Mouse (Mus musculus): ENCODE measurements around the gene Usp5. TPM values are rescaled to one million over a fixed set of nuclear protein-coding genes. Genes with fewer than 3 reads are reported as not detected.

Gene Usp5
- total RNA-seq, 1 experiment: 150 TPM

DNA sequence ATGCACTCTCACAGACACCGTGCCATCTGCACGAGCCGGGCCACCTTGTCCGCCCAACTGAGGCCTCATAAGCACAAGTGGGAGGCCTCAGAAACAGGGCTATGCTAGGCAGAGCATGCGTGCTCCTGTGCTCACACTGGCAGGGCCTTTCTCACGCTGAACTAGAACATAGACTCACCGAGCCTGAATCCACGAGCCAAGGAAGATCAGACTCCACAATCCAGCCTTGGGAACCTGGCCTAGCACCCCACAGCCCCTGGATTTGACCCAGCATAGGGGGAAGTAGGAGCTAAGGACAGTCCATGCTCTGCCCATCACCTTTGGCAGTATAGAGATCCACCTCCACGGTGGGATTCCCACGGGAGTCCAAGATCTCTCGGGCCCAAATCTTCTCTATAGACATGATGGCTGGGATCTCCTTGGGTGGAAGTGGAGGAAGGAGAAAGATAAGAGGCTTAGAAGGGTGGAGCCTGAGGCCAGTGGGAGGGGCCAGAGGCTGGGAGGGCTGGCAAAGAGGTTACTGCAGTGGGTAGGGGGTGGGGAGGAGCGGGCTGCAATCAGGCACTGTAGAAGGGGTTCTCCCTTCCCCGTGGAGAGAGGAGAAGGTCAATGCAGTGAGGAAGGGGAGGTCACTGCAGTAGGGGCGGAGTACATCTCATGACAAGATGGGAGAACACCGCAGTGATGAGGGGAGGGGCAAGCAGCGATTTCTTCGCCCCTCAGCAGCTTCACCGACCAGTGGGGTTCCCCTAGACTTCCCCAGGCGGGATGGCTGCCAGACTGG lies 61.2 kb downstream of the Usp5 start:
- peak; percentile 68 for DNase-seq (ENCODE audit: low read depth, low spot score)
- in situ Hi-C loops (cut with MboI; ENCODE audit: low sequenced_read_pairs in 2 of 2, unreplicated experiment in 2 of 2): no loop called here
- peaks cover 3 to 23% of the 10 kb centered on the region in 2 experiments for H3K4me1 ChIP-seq (ENCODE audit: control insufficient read depth in 2 of 2, insufficient read depth in 2 of 2, low read length in 2 of 2, poor library complexity in 1 of 2)
- no peak overlapping the region for H3K27ac ChIP-seq (ENCODE audit: insufficient read depth, low read depth, low read length, poor library complexity, severe bottlenecking)
- no peaks in the 10 kb centered on the region for H3K36me3 ChIP-seq (ENCODE audit: control insufficient read depth, insufficient read depth, low read length, poor library complexity, severe bottlenecking)
- H3K9ac ChIP-seq (ENCODE audit: insufficient read depth, low read depth, low read length, poor library complexity, severe bottlenecking): peak overlapping the region; percentile 15
- TF ChIP-seq ZC3H11A (IDR thresholded peaks at IDR 0.05; ENCODE audit: borderline replicate concordance, low read depth, low read length): no peak
- TF ChIP-seq HCFC1 (IDR thresholded peaks at IDR 0.05; ENCODE audit: borderline replicate concordance, insufficient read depth, low read length): no peak
- TF ChIP-seq MAFK (IDR thresholded peaks at IDR 0.05; ENCODE audit: insufficient read depth, low read depth, low read length): no peak
- no peak for TF ChIP-seq CHD2 (IDR thresholded peaks at IDR 0.05; ENCODE audit: low read depth, low read length)
- no peak for TF ChIP-seq ZNF384 (IDR thresholded peaks at IDR 0.05; ENCODE audit: low read depth, low read length)
- peak overlapping the region; percentile 54 to 65 for H3K4me3 ChIP-seq (ENCODE audit: insufficient read depth in 1 of 2, low read depth in 1 of 2, low read length in 2 of 2, poor library complexity in 1 of 2, severe bottlenecking in 1 of 2)
- H3K9me3 ChIP-seq (ENCODE audit: control insufficient read depth, insufficient read depth, low read depth, low read length): no peaks in the 10 kb centered on the region

DNA sequence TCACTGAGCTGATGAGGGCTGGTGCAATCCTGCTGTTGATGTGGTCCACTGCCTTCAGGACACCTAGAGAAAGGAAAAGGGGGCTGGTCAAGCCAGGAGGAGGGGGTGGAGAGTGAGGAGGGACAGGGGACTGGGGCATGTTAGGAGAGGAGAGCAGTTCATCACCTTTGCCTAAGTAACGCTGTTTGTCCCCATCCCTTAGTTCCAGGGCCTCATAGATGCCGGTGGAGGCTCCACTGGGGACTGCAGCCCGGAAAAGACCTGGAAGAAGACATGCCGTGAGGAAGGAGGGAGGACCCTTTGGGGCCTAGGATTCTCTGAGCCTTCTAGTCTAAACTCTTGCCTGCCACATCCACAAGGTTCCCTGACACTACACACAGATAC lies 61.8 kb downstream of the Usp5 start:
- in situ Hi-C loops (cut with MboI; ENCODE audit: low sequenced_read_pairs in 2 of 2, unreplicated experiment in 2 of 2): no loop called here
- no peaks in the 10 kb centered on the region for H3K9me3 ChIP-seq (ENCODE audit: control insufficient read depth, insufficient read depth, low read depth, low read length)
- H3K4me3 ChIP-seq (ENCODE audit: insufficient read depth in 1 of 2, low read depth in 1 of 2, low read length in 2 of 2, poor library complexity in 1 of 2, severe bottlenecking in 1 of 2): peak overlapping the region in 1 of 2 experiments; percentile 65; a peak in 3 of 4 replicates
- H3K4me1 ChIP-seq (ENCODE audit: control insufficient read depth in 2 of 2, insufficient read depth in 2 of 2, low read length in 2 of 2, poor library complexity in 1 of 2): peaks cover 3 to 23% of the 10 kb centered on the region in 2 experiments
- no peaks in the 10 kb centered on the region for H3K36me3 ChIP-seq (ENCODE audit: control insufficient read depth, insufficient read depth, low read length, poor library complexity, severe bottlenecking)
- no peak overlapping the region for H3K27ac ChIP-seq (ENCODE audit: insufficient read depth, low read depth, low read length, poor library complexity, severe bottlenecking)
- TF ChIP-seq ZC3H11A (IDR thresholded peaks at IDR 0.05; ENCODE audit: borderline replicate concordance, low read depth, low read length) (no peak), ZNF384 (IDR thresholded peaks at IDR 0.05; ENCODE audit: low read depth, low read length) (no peak), CHD2 (IDR thresholded peaks at IDR 0.05; ENCODE audit: low read depth, low read length) (no peak), HCFC1 (IDR thresholded peaks at IDR 0.05; ENCODE audit: borderline replicate concordance, insufficient read depth, low read length) (no peak), MAFK (IDR thresholded peaks at IDR 0.05; ENCODE audit: insufficient read depth, low read depth, low read length) (no peak)
- no peak for DNase-seq (ENCODE audit: low read depth, low spot score)
- H3K9ac ChIP-seq (ENCODE audit: insufficient read depth, low read depth, low read length, poor library complexity, severe bottlenecking): peak overlapping the region; percentile 15; the same call in 1 of the 2 replicates

DNA sequence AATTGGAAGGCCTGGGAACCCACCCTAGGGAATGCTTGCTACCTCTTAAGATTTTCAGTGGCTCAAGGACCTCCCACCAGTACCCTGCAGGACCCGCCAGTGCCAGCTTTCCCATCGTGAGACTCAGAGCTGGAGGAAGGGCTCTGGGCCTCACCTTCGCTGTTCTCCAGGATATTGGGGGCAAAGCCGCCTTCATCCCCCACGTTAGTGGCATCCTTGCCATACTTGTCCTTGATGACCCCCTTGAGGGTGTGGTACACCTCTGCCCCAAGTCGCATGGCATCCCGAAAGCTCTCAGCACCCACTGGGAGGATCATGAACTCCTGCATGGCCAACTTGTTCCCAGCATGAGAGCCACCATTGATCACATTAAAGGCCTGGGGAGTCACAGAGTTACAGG lies 63.3 kb downstream of the Usp5 start:
- Histone ChIP-seq H3K27ac (ENCODE audit: insufficient read depth, low read depth, low read length, poor library complexity, severe bottlenecking) (no peak overlapping the region), H3K9me3 (ENCODE audit: control insufficient read depth, insufficient read depth, low read depth, low read length) (no peaks in the 10 kb centered on the region), H3K4me3 (ENCODE audit: insufficient read depth in 1 of 2, low read depth in 1 of 2, low read length in 2 of 2, poor library complexity in 1 of 2, severe bottlenecking in 1 of 2) (no peak overlapping the region), H3K36me3 (ENCODE audit: control insufficient read depth, insufficient read depth, low read length, poor library complexity, severe bottlenecking) (no peaks in the 10 kb centered on the region; the same call in 1 of the 2 replicates), H3K9ac (ENCODE audit: insufficient read depth, low read depth, low read length, poor library complexity, severe bottlenecking) (no peak overlapping the region), H3K4me1 (ENCODE audit: control insufficient read depth in 2 of 2, insufficient read depth in 2 of 2, low read length in 2 of 2, poor library complexity in 1 of 2) (peaks cover 3 to 23% of the 10 kb centered on the region in 2 experiments)
- no peak for TF ChIP-seq HCFC1 (IDR thresholded peaks at IDR 0.05; ENCODE audit: borderline replicate concordance, insufficient read depth, low read length)
- TF ChIP-seq ZC3H11A (IDR thresholded peaks at IDR 0.05; ENCODE audit: borderline replicate concordance, low read depth, low read length): no peak
- no peak for TF ChIP-seq CHD2 (IDR thresholded peaks at IDR 0.05; ENCODE audit: low read depth, low read length)
- no peak for TF ChIP-seq ZNF384 (IDR thresholded peaks at IDR 0.05; ENCODE audit: low read depth, low read length)
- no peak for TF ChIP-seq MAFK (IDR thresholded peaks at IDR 0.05; ENCODE audit: insufficient read depth, low read depth, low read length)
- in situ Hi-C loops (cut with MboI; ENCODE audit: low sequenced_read_pairs in 2 of 2, unreplicated experiment in 2 of 2): no loop called here
- DNase-seq (ENCODE audit: low read depth, low spot score): no peak

Other genes with a start within 250 kb of the Usp5 start
- 0.27 and 0.63 TPM in 2 replicates for gene C1s2, start 193.4 kb downstream of the Usp5 start, total RNA-seq (2012; rRNA removed)
- 65.5 and 107 TPM in 2 replicates for gene Lpcat3, start 166.5 kb downstream of the Usp5 start, total RNA-seq (2012; rRNA removed)
- 292 and 344 TPM in 2 replicates for gene Emg1, start 117.3 kb downstream of the Usp5 start, total RNA-seq (2012; rRNA removed)
- gene Phb2, start 117.1 kb downstream of the Usp5 start, total RNA-seq (2012; rRNA removed): 530 and 581 TPM in 2 replicates
- 15.1 and 16.5 TPM in 2 replicates for gene Ptpn6, start 90.8 kb downstream of the Usp5 start, total RNA-seq (2012; rRNA removed)
- gene Grcc10, start 88.1 kb downstream of the Usp5 start, total RNA-seq (2012; rRNA removed): 108 and 128 TPM in 2 replicates
- gene Gm45234, start 73.5 kb downstream of the Usp5 start, total RNA-seq (2012; rRNA removed): 0.13 TPM in 1 of 2 replicates, not detected in the other
- gene Atn1, start 73.0 kb downstream of the Usp5 start, total RNA-seq (2012; rRNA removed): 4.7 and 8.9 TPM in 2 replicates
- gene Eno2, start 59.8 kb downstream of the Usp5 start, total RNA-seq (2012; rRNA removed): 10.1 and 17.9 TPM in 2 replicates
- gene Lrrc23, start 49.8 kb downstream of the Usp5 start, total RNA-seq (2012; rRNA removed): 0.37 TPM in 1 of 2 replicates, not detected in the other
- gene Spsb2, start 20.8 kb downstream of the Usp5 start, total RNA-seq (2012; rRNA removed): 6.3 and 10.1 TPM in 2 replicates
- gene Tpi1, start 15.2 kb downstream of the Usp5 start, total RNA-seq (2012; rRNA removed): 306 and 404 TPM in 2 replicates
- gene Cdca3, start 63 bp upstream of the Usp5 start, total RNA-seq (2012; rRNA removed): 128 and 137 TPM in 2 replicates
- 0.32 TPM in 1 of 2 replicates, not detected in the other for gene Gnb3, start 10.8 kb upstream of the Usp5 start, total RNA-seq (2012; rRNA removed)
- 10.1 and 15.6 TPM in 2 replicates for gene P3h3, start 28.3 kb upstream of the Usp5 start, total RNA-seq (2012; rRNA removed)
- 1.7 and 3.1 TPM in 2 replicates for gene Gpr162, start 34.5 kb upstream of the Usp5 start, total RNA-seq (2012; rRNA removed)
- gene Cd4, start 58.7 kb upstream of the Usp5 start, total RNA-seq (2012; rRNA removed): 0.37 and 0.49 TPM in 2 replicates
- gene Lag3, start 82.2 kb upstream of the Usp5 start, total RNA-seq (2012; rRNA removed): 1.0 and 1.2 TPM in 2 replicates
- 66.7 and 67.4 TPM in 2 replicates for gene Ptms, start 90.6 kb upstream of the Usp5 start, total RNA-seq (2012; rRNA removed)
- gene Mlf2, start 101.9 kb upstream of the Usp5 start, total RNA-seq (2012; rRNA removed): 179 and 196 TPM in 2 replicates
- gene Cops7a, start 136.1 kb upstream of the Usp5 start, total RNA-seq (2012; rRNA removed): 138 and 141 TPM in 2 replicates
- 2.9 and 6.1 TPM in 2 replicates for gene Pianp, start 167.2 kb upstream of the Usp5 start, total RNA-seq (2012; rRNA removed)
- gene Zfp384, start 179.7 kb upstream of the Usp5 start, total RNA-seq (2012; rRNA removed): 25.1 and 25.6 TPM in 2 replicates
- gene Ing4, start 210.3 kb upstream of the Usp5 start, total RNA-seq (2012; rRNA removed): 32.4 and 50.2 TPM in 2 replicates
- gene Acrbp, start 220.2 kb upstream of the Usp5 start, total RNA-seq (2012; rRNA removed): 9.6 and 31.2 TPM in 2 replicates
- gene Lpar5, start 238.4 kb upstream of the Usp5 start, total RNA-seq (2012; rRNA removed): 5.0 and 9.3 TPM in 2 replicates